Mouse (Mus musculus): ENCODE data around the gene Aanat.
A peak's percentile ranks its signal among the peaks of the same experiment; 100 is the strongest.
"Not testable (repeated sequence)": the region's sequence is repeated elsewhere in the genome, so short reads cannot be mapped to it uniquely, and the experiment has no call there.

Gene Aanat

GRCm38 (mm10) chr11:116611168-116611567 is 24.9 kb downstream of the Aanat start:
- DNase-seq (ENCODE audit: low spot score): not testable (repeated sequence)

- no peak for DNase-seq (ENCODE audit: low spot score)
These were observed 25.7 kb downstream of the Aanat start for GRCm38 (mm10) chr11:116611883-116612282.

GRCm38 (mm10) chr11:116612554-116612953 is 26.3 kb downstream of the Aanat start:
- DNase-seq (ENCODE audit: low spot score): no peak

- DNase-seq (ENCODE audit: low spot score): no peak
These were observed 27.0 kb downstream of the Aanat start for GRCm38 (mm10) chr11:116613234-116613633.

- peak; percentile 69 for DNase-seq (ENCODE audit: low spot score)
These were observed 29.7 kb downstream of the Aanat start for GRCm38 (mm10) chr11:116615735-116616437.

- DNase-seq (ENCODE audit: low spot score): no peak
These were observed 30.3 kb downstream of the Aanat start for GRCm38 (mm10) chr11:116616438-116617118.

- no peak for DNase-seq (ENCODE audit: low spot score)
These were observed 31.4 kb downstream of the Aanat start for GRCm38 (mm10) chr11:116617641-116618040.

GRCm38 (mm10) chr11:116618666-116619065 is 32.4 kb downstream of the Aanat start:
- no peak for DNase-seq (ENCODE audit: low spot score)

GRCm38 (mm10) chr11:116619156-116619555 is 32.9 kb downstream of the Aanat start:
- DNase-seq (ENCODE audit: low spot score): no peak

- DNase-seq (ENCODE audit: low spot score): peak; percentile 32
These were observed 33.3 kb downstream of the Aanat start for GRCm38 (mm10) chr11:116619561-116619960.

GRCm38 (mm10) chr11:116620073-116620472 is 33.8 kb downstream of the Aanat start:
- DNase-seq (ENCODE audit: low spot score): no peak

- no peak for DNase-seq (ENCODE audit: low spot score)
These were observed 34.5 kb downstream of the Aanat start for GRCm38 (mm10) chr11:116620559-116621253.

- no peak for DNase-seq (ENCODE audit: low spot score)
These were observed 35.0 kb downstream of the Aanat start for GRCm38 (mm10) chr11:116621258-116621704.

GRCm38 (mm10) chr11:116623281-116624124 is 37.3 kb downstream of the Aanat start:
- DNase-seq (ENCODE audit: low spot score): no peak

GRCm38 (mm10) chr11:116624131-116624832 is 38.0 kb downstream of the Aanat start:
- peak; percentile 86 for DNase-seq (ENCODE audit: low spot score)

GRCm38 (mm10) chr11:116625081-116626000 is 39.1 kb downstream of the Aanat start:
- peak; percentile 69 for DNase-seq (ENCODE audit: low spot score)

- DNase-seq (ENCODE audit: low spot score): no peak
These were observed 40.3 kb downstream of the Aanat start, which contains the start of gene Rhbdf2 for GRCm38 (mm10) chr11:116626299-116627071. TSS of gene Rhbdf2 (minus strand) at chr11:116627019.

- peak; percentile 42 for DNase-seq (ENCODE audit: low spot score)
These were observed 41.1 kb downstream of the Aanat start for GRCm38 (mm10) chr11:116627072-116628020.
